Mouse (Mus musculus) forebrain, embryonic 13.5 days (tissue): ENCODE results near the gene Shisa8. TPM values are rescaled to one million over a fixed set of nuclear protein-coding genes. Genes with fewer than 3 reads are reported as not detected.

Experiments
- microRNA counts: library from miRNA; unstranded; fragments of <30 nt; microRNA quantifications from one replicate; lab custom pipeline; 2016
- microRNA-seq: library from miRNA; unstranded; fragments of <30 nt; microRNA quantifications from one replicate; pipeline ENCODE4, GENCODE M21; 2016
- polyA plus RNA-seq: library from polyadenylated mRNA; unstranded; fragments of >200 nt; fragmentation: Nextera tagmentation; extraction: Ambion mirVana; gene quantifications from 2 replicates; pipeline ENCODE4 v1.2.1, GENCODE M21; 2015

The Shisa8 gene
- polyA plus RNA-seq, 1 experiment from 2014 or later = 0.74 TPM

MicroRNA genes within 50 kb of the gene (microRNA counts, 519-probe panel; counts per million panel counts)
- 3,286 counts per million, percentile 69 among the panel's probes with 10 or more counts for microRNA mmu-miR-33 (lab: Ali Mortazavi, UCI)

Small RNA genes lying within 50 kb of the gene (microRNA-seq; reads per million reads assigned to microRNA genes)
- 141 reads per million, percentile 55 among the genes with 10 or more reads in this experiment for gene Mir33

Other genes starting within 250 kb of the Shisa8 start
- gene 1700029P11Rik, start 232.3 kb downstream of the Shisa8 start, polyA plus RNA-seq = not detected in 2 replicates
- 59.9 and 65.3 TPM in 2 replicates for gene Xrcc6, start 225.0 kb downstream of the Shisa8 start, polyA plus RNA-seq
- 36.7 and 38.4 TPM in 2 replicates for gene Desi1, start 179.0 kb downstream of the Shisa8 start, polyA plus RNA-seq
- gene Snu13, start 165.2 kb downstream of the Shisa8 start, polyA plus RNA-seq = 270 and 290 TPM in 2 replicates
- gene 4930407I10Rik, start 153.7 kb downstream of the Shisa8 start, polyA plus RNA-seq = not detected in 2 replicates
- gene Mei1, start 142.8 kb downstream of the Shisa8 start, polyA plus RNA-seq = 0.04 and 0.14 TPM in 2 replicates
- 15.2 and 15.9 TPM in 2 replicates for gene Ccdc134, start 84.9 kb downstream of the Shisa8 start, polyA plus RNA-seq
- gene Srebf2, start 65.6 kb downstream of the Shisa8 start, polyA plus RNA-seq = 200 and 218 TPM in 2 replicates
- 0.15 and 0.22 TPM in 2 replicates for gene Tnfrsf13c, start 11.6 kb upstream of the Shisa8 start, polyA plus RNA-seq
- 71.5 and 76.5 TPM in 2 replicates for gene Cenpm, start 31.9 kb upstream of the Shisa8 start, polyA plus RNA-seq
- 7.7 and 7.8 TPM in 2 replicates for gene 1500009C09Rik, start 39.6 kb upstream of the Shisa8 start, polyA plus RNA-seq
- 248 and 264 TPM in 2 replicates for gene Sept3, start 62.1 kb upstream of the Shisa8 start, polyA plus RNA-seq
- not detected in 2 replicates for gene Wbp2nl, start 86.1 kb upstream of the Shisa8 start, polyA plus RNA-seq
- 19.4 and 25.2 TPM in 2 replicates for gene Naga, start 126.1 kb upstream of the Shisa8 start, polyA plus RNA-seq
- 1.3 and 1.8 TPM in 2 replicates for gene Pheta2, start 126.1 kb upstream of the Shisa8 start, polyA plus RNA-seq
- gene Smdt1, start 126.1 kb upstream of the Shisa8 start, polyA plus RNA-seq = 303 and 321 TPM in 2 replicates
- 318 and 358 TPM in 2 replicates for gene Ndufa6, start 141.5 kb upstream of the Shisa8 start, polyA plus RNA-seq
- gene Cyp2d22, start 167.4 kb upstream of the Shisa8 start, polyA plus RNA-seq = 1.6 and 1.7 TPM in 2 replicates
- not detected in 2 replicates for gene Cyp2d11, start 181.2 kb upstream of the Shisa8 start, polyA plus RNA-seq
- 0.57 TPM in 1 of 2 replicates, not detected in the other for gene Cyp2d10, start 194.4 kb upstream of the Shisa8 start, polyA plus RNA-seq
- gene Cyp2d9, start 220.6 kb upstream of the Shisa8 start, polyA plus RNA-seq = not detected in 2 replicates